ENCODE assay signal across 9 mouse cellular contexts in the genomic region with DNA sequence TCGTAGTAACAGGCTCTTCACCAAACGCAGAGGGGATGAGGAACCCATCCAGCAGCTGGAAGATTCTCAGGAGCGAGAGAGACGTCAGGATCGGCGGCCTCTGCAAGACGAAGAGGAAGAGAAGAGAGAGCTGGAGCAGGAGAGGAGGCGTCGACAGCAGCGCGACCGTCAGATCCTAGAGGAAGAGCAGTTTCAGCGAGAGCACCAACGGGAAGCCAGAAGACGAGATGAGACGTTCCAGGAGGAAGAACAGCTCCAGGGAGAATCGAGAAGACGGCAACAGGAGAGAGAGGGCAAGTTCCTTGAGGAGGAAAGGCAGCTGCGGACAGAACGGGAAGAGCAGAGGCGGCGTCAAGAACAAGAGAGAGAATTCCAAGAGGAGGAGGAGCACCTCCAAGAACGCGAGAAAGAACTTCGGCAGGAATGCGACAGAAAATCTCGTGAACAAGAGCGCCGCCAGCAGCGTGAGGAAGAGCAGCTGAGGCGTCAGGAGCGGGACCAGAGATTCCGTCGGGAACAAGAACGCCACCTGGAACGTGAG. TPM values are rescaled to one million over a fixed set of nuclear protein-coding genes. Genes with fewer than 3 reads are reported as not detected.
DNase-seq lines count a peak whose midpoint lies in the region; ATAC-seq lines count a peak whose summit lies in the region.
"Had no signal": no experiment of that assay in that cellular context is flagged by ENCODE, and none has a peak within 500 bp of the region (broad histone marks: within the 10 kb centered on the region; RNA-seq: fewer than 3 reads in every experiment).

No protein-coding gene starts in this region.

- H3K9me3 ChIP-seq in embryonic facial prominence, embryonic 13.5 days = no peaks in the 10 kb centered on the region

- H3K27me3 ChIP-seq in embryonic facial prominence, embryonic 13.5 days = peaks cover 76% of the 10 kb centered on the region

- H3K9ac ChIP-seq in embryonic facial prominence, embryonic 13.5 days = peak overlapping the region; percentile 66

- no peaks in the 10 kb centered on the region for H3K36me3 ChIP-seq in embryonic facial prominence, embryonic 13.5 days

- WGBS in embryonic facial prominence, embryonic 13.5 days = under 1% methylated on average over 36 of the region's 36 CpGs

- H3K4me1 ChIP-seq in embryonic facial prominence, embryonic 13.5 days = peaks cover 28% of the 10 kb centered on the region

- H3K4me2 ChIP-seq in embryonic facial prominence, embryonic 13.5 days = peak overlapping the region; percentile 92

- 0 out of 2 replicates have a peak overlapping the region, but pooled peaks have one; percentile 55 for H3K27ac ChIP-seq in embryonic facial prominence, embryonic 13.5 days

- no peak for ATAC-seq in embryonic facial prominence, embryonic 13.5 days (ENCODE audit: insufficient number of reproducible peaks, insufficient read depth, low FRiP score, low TSS enrichment, low read depth)

- peak; percentile 5 for DNase-seq in ovary, postnatal 10 days (ENCODE audit: low spot score)
- DNase-seq in ovary, adult 18-20 months (ENCODE audit: low spot score) = no peak
- DNase-seq in heart, postnatal 4 days = peak; percentile 22
- peak; percentile 8 to 14 for DNase-seq in layer of hippocampus, postnatal 10 days (ENCODE audit: low spot score in 2 of 2)
- peak; percentile 18 for DNase-seq in lung, postnatal 14 days
- peak; percentile 30 for DNase-seq in right cerebral cortex, postnatal 25 days
- DNase-seq in thymus, adult 18-20 months = no peak

- peak overlapping the region; percentile 58 for H3K4me3 ChIP-seq in embryonic facial prominence, embryonic 13.5 days

RNA-seq across cellular contexts. Expression of gene Tchh, which starts 3.1 kb away (rescaled TPM):
- 0.88 and 1.0 TPM in 2 replicates for polyA plus RNA-seq in embryonic facial prominence, embryonic 13.5 days (2015; fragmentation: Nextera tagmentation; extraction: Ambion mirVana)
- under 1 TPM; 0.20 to 0.26 TPM for total RNA-seq in heart, postnatal 4 days (2021)
- 1 to 10 TPM; 1.4 to 1.6 TPM for total RNA-seq in layer of hippocampus, postnatal 10 days (2021)

RNA-seq across cellular contexts. Expression of gene Tchhl1, which starts 23.3 kb away (rescaled TPM):
- not detected in 2 replicates for polyA plus RNA-seq in embryonic facial prominence, embryonic 13.5 days (2015; fragmentation: Nextera tagmentation; extraction: Ambion mirVana)
- not detected for total RNA-seq in heart, postnatal 4 days (2021)
- not detected for total RNA-seq in layer of hippocampus, postnatal 10 days (2021)

RNA-seq across cellular contexts. Expression of gene Rptn, which starts 51.7 kb away (rescaled TPM):
- not detected in 2 replicates for polyA plus RNA-seq in embryonic facial prominence, embryonic 13.5 days (2015; fragmentation: Nextera tagmentation; extraction: Ambion mirVana)
- total RNA-seq in heart, postnatal 4 days (2021) = not detected
- total RNA-seq in layer of hippocampus, postnatal 10 days (2021) = not detected
- total RNA-seq: adrenal gland, postnatal 36 days had no signal

Comparison
In these comparisons a context has a peak if more than half of its experiments do, and no peak if none do; other contexts are left out.
1. DNase-seq: peak in ovary, postnatal 10 days (single experiment), heart, postnatal 4 days (single experiment), layer of hippocampus, postnatal 10 days (2 of 2), lung, postnatal 14 days (single experiment) and right cerebral cortex, postnatal 25 days (single experiment); none in ovary, adult 18-20 months (single experiment) and thymus, adult 18-20 months (0 of 2).